Mouse (Mus musculus) limb, embryonic 14.5 days (tissue): ENCODE measurements around the gene Rpl38. TPM values are rescaled to one million over a fixed set of nuclear protein-coding genes. Genes with fewer than 3 reads are reported as not detected.

Source experiments
- ATAC-seq: fragments of 200-750 bp; cut with Nextera tagmentation; 2 replicates; pipeline ENCODE4 v1.8.0; 2017; ENCODE audit warnings: low read depth, moderate number of reproducible peaks, moderate TSS enrichment; ENCODE audit not compliant: low FRiP score
- DNase-seq: peaks from one replicate; pipeline ENCODE4 v3.0.0-alpha.2; 2015; ENCODE audit warnings: low spot score
- H3K27ac ChIP-seq: fragments of 300-500 bp; sonication (generic); replicated peaks from 2 replicates; pipeline ENCODE4 v1.5.1; 2014; ENCODE audit warnings: low read depth, mild to moderate bottlenecking, low read length, moderate library complexity, mixed read lengths
- H3K27me3 ChIP-seq: fragments of 300-500 bp; sonication (generic); 2 replicates; pipeline ENCODE4 v1.6.1; 2014; ENCODE audit warnings: low read length, mixed read lengths; ENCODE audit not compliant: control insufficient read depth, insufficient read depth
- H3K36me3 ChIP-seq: fragments of 300-500 bp; sonication (generic); 2 replicates; pipeline ENCODE4 v1.6.1; 2014; ENCODE audit warnings: mild to moderate bottlenecking, low read length, moderate library complexity, mixed read lengths; ENCODE audit not compliant: control insufficient read depth, insufficient read depth
- H3K4me1 ChIP-seq: fragments of 300-500 bp; sonication (generic); 2 replicates; pipeline ENCODE4 v1.6.1; 2014; ENCODE audit warnings: antibody characterized with exemption, low read length, mixed read lengths; ENCODE audit not compliant: control insufficient read depth, insufficient read depth
- H3K4me2 ChIP-seq: fragments of 300-500 bp; sonication (generic); replicated peaks from 2 replicates; pipeline ENCODE4 v1.6.1; 2014; ENCODE audit warnings: low read depth, mild to moderate bottlenecking, low read length, moderate library complexity; ENCODE audit not compliant: severe bottlenecking
- H3K4me3 ChIP-seq: fragments of 300-500 bp; sonication (generic); replicated peaks from 2 replicates; pipeline ENCODE4 v1.5.1; 2014; ENCODE audit warnings: low read length
- H3K9ac ChIP-seq: fragments of 300-500 bp; sonication (generic); 2 replicates; pipeline ENCODE4 v1.6.1; 2014; ENCODE audit warnings: mild to moderate bottlenecking, low read depth, low read length, moderate library complexity; ENCODE audit not compliant: severe bottlenecking
- H3K9me3 ChIP-seq: fragments of 300-500 bp; sonication (generic); 2 replicates; pipeline ENCODE4 v1.6.1; 2016; ENCODE audit warnings: low read length; ENCODE audit not compliant: control insufficient read depth
- POLR2A ChIP-seq: fragments of 200-500 bp; IDR thresholded peaks from 2 replicates; pipeline ENCODE4 v1.8.0; 2012; ENCODE audit warnings: inconsistent platforms, mild to moderate bottlenecking, moderate library complexity, borderline replicate concordance; ENCODE audit not compliant: insufficient read depth, insufficient read length; ENCODE audit errors: extremely low read depth
- WGBS: fragments of 180-500 bp; shearing (Covaris S2); extraction: QIAGEN DNeasy Blood & Tissue Kit; methylation state at CpG from one replicate; pipeline ENCODE4 v1.1.7; 2014; 5-methylcytosine and 5-hydroxymethylcytosine counted together
- polyA plus RNA-seq, 2 experiments: library from polyadenylated mRNA; depleted of rRNA in 1 of 2; stranded (reverse) in 1 of 2; unstranded in 1 of 2; fragments of >200 nt; fragmentation: Nextera tagmentation in 1 of 2; extraction: Ambion mirVana in 1 of 2; gene quantifications; 2 replicates each; pipeline versions ENCODE4 v1.2.1 to v1.2.3; 2012 to 2014

Rpl38 gene
- polyA plus RNA-seq, 2 experiments: 1,139 to 2,419 TPM

DNA sequence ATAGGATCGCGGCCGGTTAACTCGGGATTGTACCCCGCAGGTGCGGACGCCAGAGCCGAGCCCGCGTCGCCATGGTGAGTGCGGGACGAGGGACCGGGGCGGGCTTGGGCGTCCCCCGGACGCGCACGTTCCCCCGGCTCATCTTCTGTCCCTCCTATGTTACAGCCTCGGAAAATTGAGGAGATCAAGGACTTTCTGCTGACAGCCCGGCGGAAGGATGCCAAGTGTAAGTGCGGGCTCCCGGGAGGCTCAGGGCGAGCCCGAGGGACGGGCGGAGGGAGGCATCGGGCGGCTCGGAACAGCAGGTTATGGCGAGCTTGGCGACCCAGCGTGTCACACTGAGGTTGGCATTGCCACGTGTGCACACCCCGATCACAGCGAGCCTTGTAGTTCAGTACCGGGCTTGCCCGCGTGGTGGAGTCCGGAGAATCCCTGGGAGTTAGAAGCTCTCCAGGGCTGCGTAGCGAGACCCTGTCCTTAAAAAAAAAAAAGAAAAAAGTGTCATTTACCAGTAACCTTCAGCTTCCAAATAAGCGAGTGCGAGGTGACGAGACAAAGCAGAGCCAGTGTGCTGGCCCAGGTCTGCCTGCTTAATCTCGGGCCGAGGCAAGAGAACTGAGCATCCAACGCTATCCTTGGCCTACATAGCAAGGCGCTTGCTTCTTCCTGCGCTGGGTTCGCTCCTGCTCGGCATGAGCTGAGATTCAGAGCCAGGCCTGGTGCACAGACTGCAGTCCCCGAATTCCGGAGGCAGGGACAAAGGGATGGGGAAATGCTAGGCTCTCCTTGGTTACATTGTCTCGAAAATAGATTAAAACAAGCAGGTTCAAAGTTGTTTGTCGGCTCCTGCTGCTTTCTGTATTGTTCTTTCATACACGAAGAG lies 658 bp downstream of the Rpl38 start:
- ATAC-seq: peak; percentile 69
- peak overlapping the region; percentile 72 for H3K4me3 ChIP-seq
- TF ChIP-seq POLR2A: no peak
- H3K4me2 ChIP-seq: peak overlapping the region; percentile 82
- peak; percentile 81 for DNase-seq
- peak overlapping the region; percentile 90 for H3K9ac ChIP-seq
- H3K36me3 ChIP-seq: peaks cover 39% of the 10 kb centered on the region
- H3K4me1 ChIP-seq: peaks cover 11% of the 10 kb centered on the region
- WGBS: under 1% methylated on average over 44 of the region's 60 CpGs
- no peaks in the 10 kb centered on the region for H3K9me3 ChIP-seq
- no peaks in the 10 kb centered on the region for H3K27me3 ChIP-seq
- peak overlapping the region; percentile 90 for H3K27ac ChIP-seq

- H3K9ac ChIP-seq: peak overlapping the region; percentile 90
- 11% methylated on average over 12 of the region's 12 CpGs for WGBS
- no peak for DNase-seq
- H3K4me1 ChIP-seq: peaks cover 11% of the 10 kb centered on the region
- no peak for ATAC-seq
- H3K9me3 ChIP-seq: no peaks in the 10 kb centered on the region
- H3K27me3 ChIP-seq: no peaks in the 10 kb centered on the region
- H3K4me3 ChIP-seq: peak overlapping the region; percentile 72
- no peak for TF ChIP-seq POLR2A
- peak overlapping the region; percentile 90 for H3K27ac ChIP-seq
- H3K4me2 ChIP-seq: peak overlapping the region; percentile 82
- peaks cover 40% of the 10 kb centered on the region for H3K36me3 ChIP-seq
Observed at GRCm38 (mm10) chr11:114669651-114670168, 1.4 kb downstream of the Rpl38 start.

GRCm38 (mm10) chr11:114671147-114671546 lies 2.8 kb downstream of the Rpl38 start:
- Histone ChIP-seq H3K36me3 (peaks cover 40% of the 10 kb centered on the region), H3K4me1 (peaks cover 15% of the 10 kb centered on the region), H3K4me3 (no peak overlapping the region), H3K27me3 (no peaks in the 10 kb centered on the region), H3K4me2 (no peak overlapping the region), H3K27ac (no peak overlapping the region), H3K9me3 (no peaks in the 10 kb centered on the region), H3K9ac (no peak overlapping the region)
- ATAC-seq: no peak
- 88% methylated on average over 5 of the region's 5 CpGs for WGBS
- no peak for TF ChIP-seq POLR2A
- no peak for DNase-seq

DNA sequence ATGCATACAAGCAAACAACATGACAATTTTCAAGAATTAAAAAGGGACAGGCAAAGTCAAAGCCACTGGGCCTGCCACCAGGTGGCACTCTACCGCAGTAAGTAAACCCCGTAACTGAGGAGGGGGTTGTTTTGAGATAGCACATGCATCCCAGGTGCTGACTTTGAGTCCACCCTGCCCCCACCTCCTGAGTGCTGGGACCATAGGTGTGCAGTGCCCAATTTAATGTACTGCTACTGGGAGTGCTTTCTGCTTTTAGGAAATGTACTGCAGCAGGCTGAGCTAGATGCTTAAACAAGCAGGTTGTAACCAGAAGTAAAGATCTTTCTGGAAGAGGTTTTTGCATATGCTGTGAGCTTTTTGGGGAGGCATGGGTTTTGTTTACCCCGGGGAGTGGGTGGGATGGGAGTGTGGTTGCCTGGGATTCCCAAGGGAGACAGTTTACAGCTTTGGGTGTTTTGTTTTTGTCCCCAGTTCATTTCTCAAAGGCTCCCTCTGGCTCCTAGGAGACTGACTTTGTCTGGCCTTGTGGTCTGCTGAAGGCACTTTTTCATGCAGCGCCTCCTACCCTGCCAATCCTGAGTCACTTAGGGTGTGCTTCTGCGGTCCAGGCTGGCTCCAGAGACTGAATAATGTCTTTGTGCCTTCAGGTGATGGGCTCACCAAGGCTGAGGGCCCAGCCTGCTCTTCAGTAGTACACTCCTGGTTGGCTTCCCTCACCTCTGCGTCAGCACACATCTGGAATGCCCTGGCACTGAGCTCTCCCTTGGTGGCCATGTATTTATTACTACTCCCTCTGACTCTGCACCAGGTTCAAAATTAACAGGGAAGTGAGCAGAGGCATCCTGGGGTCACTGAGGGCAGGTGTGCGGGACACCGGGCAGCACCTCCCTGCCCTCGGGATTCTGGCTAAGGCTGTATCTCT lies 4.7 kb downstream of the Rpl38 start:
- no peak overlapping the region for H3K27ac ChIP-seq
- H3K4me3 ChIP-seq: no peak overlapping the region
- no peak overlapping the region for H3K4me2 ChIP-seq
- peaks cover 40% of the 10 kb centered on the region for H3K36me3 ChIP-seq
- H3K4me1 ChIP-seq: peaks cover 23% of the 10 kb centered on the region
- no peak overlapping the region for H3K9ac ChIP-seq
- H3K27me3 ChIP-seq: no peaks in the 10 kb centered on the region
- 57% methylated on average over 9 of the region's 9 CpGs for WGBS
- H3K9me3 ChIP-seq: no peaks in the 10 kb centered on the region
- DNase-seq (peak; percentile 64), ATAC-seq (no peak)
- no peak for TF ChIP-seq POLR2A

- Histone ChIP-seq H3K9me3 (no peaks in the 10 kb centered on the region), H3K36me3 (peaks cover 40% of the 10 kb centered on the region), H3K27me3 (no peaks in the 10 kb centered on the region), H3K4me3 (no peak overlapping the region), H3K4me1 (peaks cover 23% of the 10 kb centered on the region), H3K4me2 (no peak overlapping the region), H3K9ac (no peak overlapping the region), H3K27ac (no peak overlapping the region)
- DNase-seq (no peak), ATAC-seq (no peak)
- WGBS: 82% methylated on average over 2 of the region's 2 CpGs
- no peak for TF ChIP-seq POLR2A
Observed at GRCm38 (mm10) chr11:114673719-114674050, 5.4 kb downstream of the Rpl38 start.
